Mouse (Mus musculus) limb, embryonic 11.5 days (tissue): ENCODE data around the gene Ntf3. TPM values are rescaled to one million over a fixed set of nuclear protein-coding genes. Genes with fewer than 3 reads are reported as not detected.

Experiments
- ATAC-seq: fragments of 200-750 bp; cut with Nextera tagmentation; 2 replicates; pipeline ENCODE4 v1.8.0; 2017; ENCODE audit warnings: low read depth; ENCODE audit not compliant: insufficient number of reproducible peaks, low FRiP score, low TSS enrichment
- DNase-seq: peaks from one replicate; pipeline ENCODE4 v3.0.0-alpha.2; 2015; ENCODE audit warnings: low spot score
- H3K27ac ChIP-seq: fragments of 300-500 bp; sonication (generic); replicated peaks from 2 replicates; pipeline ENCODE4 v1.5.1; 2014; ENCODE audit warnings: low read depth, mild to moderate bottlenecking, low read length
- H3K27me3 ChIP-seq: fragments of 300-500 bp; sonication (generic); 2 replicates; pipeline ENCODE4 v1.6.1; 2014; ENCODE audit warnings: mild to moderate bottlenecking, low read length, mixed read lengths; ENCODE audit not compliant: control insufficient read depth, insufficient read depth
- H3K36me3 ChIP-seq: fragments of 300-500 bp; sonication (generic); 2 replicates; pipeline ENCODE4 v1.6.1; 2014; ENCODE audit warnings: mild to moderate bottlenecking, low read length, moderate library complexity, mixed read lengths; ENCODE audit not compliant: control insufficient read depth, insufficient read depth
- H3K4me1 ChIP-seq: fragments of 300-500 bp; sonication (generic); 2 replicates; pipeline ENCODE4 v1.6.1; 2014; ENCODE audit warnings: low read length, mixed read lengths; ENCODE audit not compliant: control insufficient read depth, insufficient read depth
- H3K4me2 ChIP-seq: fragments of 300-500 bp; sonication (generic); 2 replicates; pipeline ENCODE4 v1.6.1; 2014; ENCODE audit warnings: low read depth, mild to moderate bottlenecking, moderate library complexity; ENCODE audit not compliant: severe bottlenecking
- H3K4me3 ChIP-seq: fragments of 300-500 bp; sonication (generic); 2 replicates; pipeline ENCODE4 v1.5.1; 2014; ENCODE audit warnings: low read depth, low read length
- H3K9ac ChIP-seq: fragments of 300-500 bp; sonication (generic); 2 replicates; pipeline ENCODE4 v1.6.1; 2014; ENCODE audit warnings: mild to moderate bottlenecking, low read length
- H3K9me3 ChIP-seq: fragments of 300-500 bp; sonication (generic); 2 replicates; pipeline ENCODE4 v1.6.1; 2016; ENCODE audit warnings: low read length; ENCODE audit not compliant: control insufficient read depth
- WGBS: fragments of 180-500 bp; shearing (Covaris S2); extraction: QIAGEN DNeasy Blood & Tissue Kit; methylation state at CpG from one replicate; pipeline ENCODE4 v1.1.7; 2014; 5-methylcytosine and 5-hydroxymethylcytosine counted together
- polyA plus RNA-seq: library from polyadenylated mRNA; unstranded; fragments of >200 nt; fragmentation: Nextera tagmentation; extraction: Ambion mirVana; gene quantifications from 2 replicates; pipeline ENCODE4 v1.2.1, GENCODE M21; 2014

The Ntf3 gene
- polyA plus RNA-seq, 1 experiment from 2014 or later = 26.8 TPM

DNA sequence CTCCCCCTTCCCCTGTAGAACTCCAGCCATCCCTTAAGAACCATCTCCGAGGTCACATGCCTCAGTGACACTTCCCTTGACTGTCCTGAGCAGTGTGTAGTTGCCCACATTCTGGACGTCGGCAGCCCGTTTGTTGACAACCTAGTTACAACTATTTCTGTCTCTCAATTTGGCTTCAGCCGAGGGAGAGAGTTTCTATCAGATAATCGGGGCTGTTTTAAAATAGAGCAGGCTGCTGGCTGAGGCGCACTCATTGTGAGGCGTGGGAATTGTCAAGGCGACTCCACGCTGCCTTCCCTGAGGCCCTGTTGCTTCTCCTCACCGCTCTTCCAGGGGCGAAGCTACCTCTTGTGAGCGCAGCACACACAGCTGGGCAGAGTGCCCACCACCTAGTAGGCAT is 70.6 kb downstream of the Ntf3 start:
- no peak for ATAC-seq
- no peak overlapping the region for H3K9ac ChIP-seq
- H3K36me3 ChIP-seq = no peaks in the 10 kb centered on the region; the same call in 1 of the 2 replicates
- no peak overlapping the region for H3K27ac ChIP-seq
- DNase-seq = no peak
- 88% methylated on average over 13 of the region's 13 CpGs for WGBS
- H3K9me3 ChIP-seq = no peaks in the 10 kb centered on the region
- no peaks in the 10 kb centered on the region for H3K4me1 ChIP-seq
- H3K27me3 ChIP-seq = no peaks in the 10 kb centered on the region
- H3K4me3 ChIP-seq = no peak overlapping the region
- H3K4me2 ChIP-seq = no peak overlapping the region

DNA sequence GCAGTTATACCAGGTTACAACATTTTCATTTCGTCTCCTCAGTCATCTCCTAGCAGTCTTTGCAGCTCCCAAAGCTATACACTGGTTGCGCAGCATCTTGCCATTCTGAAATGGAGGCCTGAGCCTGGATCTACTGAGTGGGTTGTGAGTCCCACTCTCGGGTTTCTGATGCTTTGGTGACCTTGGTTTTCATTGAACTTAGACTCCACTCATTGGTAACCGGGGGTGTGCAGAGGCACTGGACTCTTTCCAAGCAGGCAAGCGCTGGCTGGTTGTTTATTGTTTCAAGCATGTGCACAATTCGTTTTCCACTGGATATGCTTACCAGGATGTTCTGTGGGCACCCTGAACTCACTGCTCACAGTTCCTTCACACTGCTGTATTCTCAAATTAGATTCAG is 71.7 kb downstream of the Ntf3 start:
- no peak for ATAC-seq
- H3K27ac ChIP-seq = no peak overlapping the region
- no peak for DNase-seq
- H3K4me1 ChIP-seq = no peaks in the 10 kb centered on the region
- H3K4me3 ChIP-seq = no peak overlapping the region
- 81% methylated on average over 6 of the region's 6 CpGs for WGBS
- H3K27me3 ChIP-seq = no peaks in the 10 kb centered on the region
- H3K9me3 ChIP-seq = no peaks in the 10 kb centered on the region
- no peak overlapping the region for H3K4me2 ChIP-seq
- no peaks in the 10 kb centered on the region; the same call in 1 of the 2 replicates for H3K36me3 ChIP-seq
- H3K9ac ChIP-seq = no peak overlapping the region

DNA sequence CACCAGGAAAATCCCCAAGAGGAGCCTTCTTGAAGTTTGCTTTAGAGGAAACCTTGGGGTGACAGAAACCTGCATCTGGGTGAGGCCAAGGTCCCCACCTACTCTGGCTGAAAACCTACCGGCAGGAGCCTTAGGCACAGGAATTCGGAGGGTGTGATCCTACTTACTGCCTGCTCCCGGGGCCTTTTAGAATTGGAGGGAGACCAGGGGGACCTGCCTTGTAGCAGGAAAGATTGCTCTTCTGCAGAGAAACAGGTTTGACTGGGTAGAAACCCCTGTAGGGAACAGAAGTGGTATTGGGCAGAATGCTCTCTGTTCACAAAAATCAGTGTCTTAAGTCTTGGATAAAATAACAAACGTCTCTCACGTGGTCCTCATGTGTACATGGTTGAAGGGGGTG is 74.7 kb downstream of the Ntf3 start:
- Histone ChIP-seq H3K4me3 (no peak overlapping the region), H3K27me3 (no peaks in the 10 kb centered on the region), H3K9ac (no peak overlapping the region), H3K4me2 (no peak overlapping the region), H3K4me1 (no peaks in the 10 kb centered on the region), H3K9me3 (no peaks in the 10 kb centered on the region), H3K27ac (no peak overlapping the region), H3K36me3 (no peaks in the 10 kb centered on the region)
- no peak for ATAC-seq
- no peak for DNase-seq
- 62% methylated on average over 5 of the region's 5 CpGs for WGBS

DNA sequence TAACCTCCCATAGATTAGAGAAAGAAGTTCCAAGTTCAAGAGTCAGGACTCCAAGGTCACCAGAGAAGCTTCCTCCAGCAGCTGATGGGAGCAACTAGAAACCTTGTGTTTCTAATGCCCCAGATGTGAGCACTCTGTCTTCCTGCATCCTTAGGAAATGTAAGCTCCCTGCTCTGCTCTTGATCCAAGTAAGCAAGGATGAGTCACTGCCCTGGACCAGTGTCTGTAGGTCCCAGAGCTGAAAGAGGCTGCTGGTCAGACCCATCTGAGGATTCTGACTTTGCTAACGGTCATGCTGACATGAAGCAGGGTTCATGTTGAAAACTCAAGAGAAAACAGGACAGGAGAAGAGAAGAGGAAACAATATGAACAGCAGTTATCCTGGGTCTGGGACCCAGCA is 76.6 kb downstream of the Ntf3 start:
- DNase-seq (no peak), ATAC-seq (no peak)
- no peak overlapping the region for H3K27ac ChIP-seq
- H3K9ac ChIP-seq = no peak overlapping the region
- no peaks in the 10 kb centered on the region for H3K36me3 ChIP-seq
- 90% methylated on average over 1 of the region's 1 CpGs for WGBS
- no peak overlapping the region for H3K4me2 ChIP-seq
- no peak overlapping the region for H3K4me3 ChIP-seq
- no peaks in the 10 kb centered on the region for H3K9me3 ChIP-seq
- H3K27me3 ChIP-seq = no peaks in the 10 kb centered on the region
- H3K4me1 ChIP-seq = peaks cover 9% of the 10 kb centered on the region; the same call in 1 of the 2 replicates

DNA sequence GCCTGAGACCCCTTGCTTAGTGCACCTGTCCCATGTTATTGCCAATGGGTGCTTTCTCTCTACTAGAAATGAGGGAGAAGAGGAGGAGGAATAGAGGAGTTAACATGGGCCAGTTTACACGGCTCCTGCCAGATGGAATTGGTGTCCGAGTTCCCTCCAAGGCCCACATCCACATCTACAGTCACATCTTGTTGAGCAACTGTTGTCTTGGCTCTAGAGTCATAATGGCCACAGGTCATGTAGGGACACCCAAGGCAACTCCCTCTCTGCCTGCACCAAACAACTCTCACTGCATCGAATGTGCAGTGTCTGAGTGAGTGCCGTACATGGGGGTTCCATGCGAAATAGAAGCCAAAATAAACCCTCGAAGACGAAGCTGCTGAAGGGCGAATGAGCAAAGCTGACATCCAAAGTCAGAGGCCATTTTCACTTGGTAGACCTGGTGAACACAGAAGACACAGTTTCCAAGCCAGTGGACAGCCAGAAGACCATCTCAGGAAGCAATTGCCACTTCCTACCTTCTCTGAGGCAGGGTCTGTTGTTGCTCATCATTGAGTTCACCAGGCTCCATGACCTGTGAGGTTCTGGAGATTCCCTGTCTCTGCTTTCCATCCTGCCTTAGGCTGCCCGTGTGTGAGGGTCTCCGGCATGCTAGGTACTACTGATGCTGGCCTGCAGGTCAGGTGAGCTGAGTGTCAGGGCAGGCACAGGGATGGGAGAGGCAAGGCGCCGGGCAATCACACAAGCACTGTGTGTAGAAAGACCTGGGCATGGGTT is 78.0 kb downstream of the Ntf3 start:
- Histone ChIP-seq H3K27me3 (no peaks in the 10 kb centered on the region), H3K9me3 (no peaks in the 10 kb centered on the region), H3K36me3 (no peaks in the 10 kb centered on the region), H3K9ac (no peak overlapping the region), H3K27ac (no peak overlapping the region), H3K4me1 (peaks cover 9% of the 10 kb centered on the region; the same call in 1 of the 2 replicates), H3K4me3 (no peak overlapping the region), H3K4me2 (no peak overlapping the region)
- DNase-seq (no peak), ATAC-seq (no peak)
- 93% methylated on average over 12 of the region's 12 CpGs for WGBS

DNA sequence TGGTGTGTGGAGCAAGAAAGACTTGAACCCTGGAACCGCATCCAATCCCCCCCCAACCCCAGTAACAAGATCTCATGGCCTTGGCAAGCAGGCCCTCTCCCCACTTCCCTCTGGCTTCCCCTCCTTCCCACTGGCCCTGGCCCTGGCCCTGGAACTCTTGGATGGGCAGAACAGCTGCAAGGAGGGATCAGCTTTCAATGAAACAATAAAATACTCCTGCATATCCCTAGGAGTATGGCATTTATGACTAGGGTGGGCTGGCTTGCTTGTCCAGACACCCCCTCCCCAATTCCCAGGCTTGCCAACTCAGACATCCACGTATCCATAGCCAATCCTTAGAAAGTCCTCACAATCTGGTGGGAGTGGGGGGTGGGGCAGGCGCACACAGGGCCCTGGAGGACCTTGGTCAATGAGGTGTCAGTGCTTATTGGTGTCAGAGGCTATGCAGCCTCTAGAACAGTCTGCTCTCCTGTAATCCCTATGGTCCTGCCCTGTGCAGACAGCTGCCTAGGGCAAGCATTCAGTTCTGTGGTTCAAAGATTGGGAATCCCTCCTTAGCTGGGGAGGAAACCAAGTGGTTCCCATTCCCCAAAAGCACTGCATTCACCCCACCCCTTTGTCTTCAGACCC is 80.3 kb downstream of the Ntf3 start:
- H3K36me3 ChIP-seq = no peaks in the 10 kb centered on the region
- no peaks in the 10 kb centered on the region for H3K9me3 ChIP-seq
- WGBS = 48% methylated on average over 3 of the region's 3 CpGs
- no peaks in the 10 kb centered on the region for H3K27me3 ChIP-seq
- no peak overlapping the region for H3K4me2 ChIP-seq
- H3K27ac ChIP-seq = no peak overlapping the region
- peak; percentile 59 for DNase-seq
- H3K4me1 ChIP-seq = peaks cover 9% of the 10 kb centered on the region; the same call in 1 of the 2 replicates
- H3K9ac ChIP-seq = no peak overlapping the region
- H3K4me3 ChIP-seq = no peak overlapping the region
- ATAC-seq = peak; percentile 86

DNA sequence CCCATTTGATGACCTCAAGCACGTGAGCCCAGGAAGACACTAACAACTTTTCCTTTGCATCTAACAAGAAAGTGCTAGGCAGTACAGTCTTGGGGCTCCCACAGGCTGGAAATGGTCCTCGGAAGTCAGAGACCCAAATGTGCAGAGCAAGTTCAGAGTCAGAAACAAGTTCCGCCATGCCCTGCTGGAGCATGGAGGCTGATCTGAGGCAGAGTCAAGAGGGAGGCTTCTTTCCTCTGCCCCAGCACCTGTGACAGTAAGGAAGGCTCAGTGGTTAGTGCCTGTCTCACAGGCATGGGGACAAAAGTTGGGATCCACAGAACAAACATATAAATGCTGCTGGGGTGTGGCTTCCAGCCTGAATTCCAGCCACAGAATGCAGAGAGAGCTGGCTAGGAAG is 86.2 kb downstream of the Ntf3 start:
- Histone ChIP-seq H3K36me3 (no peaks in the 10 kb centered on the region), H3K9me3 (no peaks in the 10 kb centered on the region), H3K27me3 (no peaks in the 10 kb centered on the region), H3K4me2 (no peak overlapping the region), H3K9ac (no peak overlapping the region), H3K27ac (no peak overlapping the region), H3K4me1 (no peaks in the 10 kb centered on the region; the same call in 1 of the 2 replicates), H3K4me3 (no peak overlapping the region)
- ATAC-seq (no peak), DNase-seq (no peak)
- 88% methylated on average over 3 of the region's 3 CpGs for WGBS

DNA sequence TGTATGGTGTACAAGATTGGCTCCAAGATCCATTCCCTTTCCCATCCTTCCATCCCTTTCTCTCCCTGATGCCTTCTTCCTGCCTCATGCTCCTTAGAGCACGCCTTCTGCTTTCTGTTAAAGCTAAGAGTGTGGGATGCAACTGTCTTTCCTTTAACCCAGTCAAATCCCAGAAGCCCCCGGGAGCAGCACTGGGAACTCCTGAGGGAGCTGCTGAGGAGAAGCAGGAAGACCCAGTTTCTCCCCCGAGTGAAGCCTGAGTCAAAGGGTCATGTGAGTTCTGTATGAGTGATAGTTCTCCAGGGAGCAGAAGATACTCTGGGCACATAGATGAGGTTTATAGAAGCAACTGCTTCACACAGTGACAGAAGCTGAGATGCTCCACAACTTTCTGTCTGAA is 109.0 kb downstream of the Ntf3 start:
- Histone ChIP-seq H3K9ac (no peak overlapping the region), H3K36me3 (no peaks in the 10 kb centered on the region), H3K4me2 (no peak overlapping the region), H3K27me3 (no peaks in the 10 kb centered on the region), H3K27ac (no peak overlapping the region), H3K4me1 (no peaks in the 10 kb centered on the region), H3K4me3 (no peak overlapping the region), H3K9me3 (no peaks in the 10 kb centered on the region)
- ATAC-seq = no peak
- DNase-seq = no peak
- 84% methylated on average over 3 of the region's 3 CpGs for WGBS
